Mouse (Mus musculus): ENCODE measurements at regions not wholly inside any gene's neighbourhood (a gene's known extent, or its start where the extent isn't known, plus 50 kb on each side); places are given as distances from the start of the nearest gene placed in this dataset.

- DNase-seq (ENCODE audit: low read depth, low spot score) = no peak
These were observed 479.4 kb downstream of the Nuf2 start for GRCm38 (mm10) chr1:169051863-169052257.

GRCm38 (mm10) chr1:169051085-169051862 lies 480.0 kb downstream of the Nuf2 start:
- DNase-seq (ENCODE audit: low read depth, low spot score) = no peak

- no peak for DNase-seq (ENCODE audit: low read depth, low spot score)
These were observed 481.4 kb downstream of the Nuf2 start for GRCm38 (mm10) chr1:169049846-169050245.

GRCm38 (mm10) chr1:169046791-169047525 lies 484.3 kb downstream of the Nuf2 start:
- no peak for DNase-seq (ENCODE audit: low read depth, low spot score)

- DNase-seq (ENCODE audit: low read depth, low spot score) = no peak
These were observed 497.7 kb downstream of the Nuf2 start for GRCm38 (mm10) chr1:169033517-169033916.

- no peak for DNase-seq (ENCODE audit: low read depth, low spot score)
These were observed 499.3 kb downstream of the Nuf2 start for GRCm38 (mm10) chr1:169031849-169032542.

DNA sequence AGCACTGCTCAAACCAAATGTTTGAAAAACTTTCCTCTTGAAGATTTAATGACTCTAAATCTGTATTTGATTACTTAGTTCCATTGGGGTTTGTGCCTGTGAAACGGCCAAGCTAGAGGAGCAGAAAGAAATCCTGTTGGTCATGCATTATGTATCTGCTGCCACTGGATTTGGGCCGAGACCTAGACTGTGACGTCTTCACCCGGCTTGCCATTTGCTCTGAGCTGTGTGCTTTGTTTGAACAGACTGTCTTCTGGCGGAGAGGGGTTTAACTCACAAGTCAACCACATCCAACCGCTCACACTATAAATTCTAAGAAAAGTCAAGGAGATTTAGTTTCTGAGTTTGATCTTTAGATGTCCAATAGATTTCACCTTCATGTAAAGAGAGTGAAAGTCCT lies 503.6 kb downstream of the Nuf2 start:
- no peak for DNase-seq (ENCODE audit: low read depth, low spot score)

- DNase-seq (ENCODE audit: low read depth, low spot score) = peak; percentile 50
These were observed 504.0 kb downstream of the Nuf2 start for GRCm38 (mm10) chr1:169027241-169027640.

DNA sequence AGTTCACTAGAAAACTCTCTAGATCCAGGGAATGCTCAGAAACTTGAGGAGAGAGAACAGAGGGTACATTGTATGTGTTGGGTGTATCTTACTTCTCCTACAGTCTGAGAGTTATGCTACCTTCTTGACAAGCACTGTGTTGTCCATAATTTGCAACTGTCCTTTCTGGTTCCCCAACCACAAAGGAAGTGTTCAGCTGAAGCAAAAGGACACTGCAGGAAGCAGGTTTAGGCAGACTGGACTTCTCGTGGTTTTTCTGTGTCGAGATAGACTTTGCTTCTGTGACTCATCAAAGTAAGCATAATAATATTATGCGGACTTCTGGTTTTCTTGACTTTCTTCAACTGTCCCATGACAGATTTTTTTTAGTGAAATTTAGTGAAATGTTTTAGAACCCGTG lies 506.7 kb downstream of the Nuf2 start:
- DNase-seq (ENCODE audit: low read depth, low spot score) = no peak

- peak; percentile 83 for DNase-seq (ENCODE audit: low read depth, low spot score)
These were observed 539.6 kb downstream of the Nuf2 start for GRCm38 (mm10) chr1:168991506-168992244.

GRCm38 (mm10) chr1:168975037-168975698 lies 543.1 kb upstream of the Pbx1 start:
- DNase-seq (ENCODE audit: low read depth, low spot score) = no peak

- DNase-seq (ENCODE audit: low read depth, low spot score) = peak; percentile 12
These were observed 537.3 kb upstream of the Pbx1 start for GRCm38 (mm10) chr1:168969402-168969801.

DNA sequence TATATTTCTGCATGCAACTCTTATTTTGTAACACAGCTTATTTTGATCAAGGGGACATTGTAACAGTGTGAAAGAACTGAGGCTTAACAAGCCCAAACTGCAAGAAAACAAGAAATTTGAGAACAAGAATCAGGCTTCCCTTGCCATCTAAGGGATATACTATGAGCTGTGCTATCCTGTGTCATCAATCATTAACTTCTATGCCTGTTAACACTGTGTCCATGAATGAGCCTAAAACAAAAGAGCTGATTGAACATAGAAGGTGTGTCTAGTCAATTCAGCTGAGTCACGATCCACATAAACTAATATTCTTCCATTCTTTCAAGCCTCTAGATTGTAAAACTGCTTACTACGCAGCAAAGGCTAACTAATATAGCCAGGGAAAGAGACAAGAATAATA lies 535.3 kb upstream of the Pbx1 start:
- DNase-seq (ENCODE audit: low read depth, low spot score) = no peak

DNA sequence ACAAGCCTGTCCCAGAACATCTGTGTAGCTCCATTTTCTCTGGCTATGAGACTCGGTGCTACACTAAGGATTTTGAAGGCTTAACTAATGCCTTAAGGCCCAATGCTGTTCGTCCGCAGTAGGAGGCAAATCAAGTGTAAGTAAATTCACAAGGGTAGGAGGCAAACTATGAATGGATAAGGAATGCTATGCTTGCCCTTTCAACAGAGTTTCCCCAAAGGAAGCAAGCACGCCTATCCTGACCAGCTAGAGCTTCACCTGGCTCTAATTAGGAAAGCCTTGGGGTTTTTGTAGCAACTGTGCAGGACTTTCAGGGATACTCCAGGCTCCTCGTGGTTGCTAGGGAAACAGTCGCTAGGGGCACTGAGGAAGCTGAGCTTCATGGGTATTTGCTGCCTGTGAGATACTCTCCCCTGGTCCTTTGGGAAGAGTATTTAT lies 532.4 kb upstream of the Pbx1 start:
- peak; percentile 42 for DNase-seq (ENCODE audit: low read depth, low spot score)

DNA sequence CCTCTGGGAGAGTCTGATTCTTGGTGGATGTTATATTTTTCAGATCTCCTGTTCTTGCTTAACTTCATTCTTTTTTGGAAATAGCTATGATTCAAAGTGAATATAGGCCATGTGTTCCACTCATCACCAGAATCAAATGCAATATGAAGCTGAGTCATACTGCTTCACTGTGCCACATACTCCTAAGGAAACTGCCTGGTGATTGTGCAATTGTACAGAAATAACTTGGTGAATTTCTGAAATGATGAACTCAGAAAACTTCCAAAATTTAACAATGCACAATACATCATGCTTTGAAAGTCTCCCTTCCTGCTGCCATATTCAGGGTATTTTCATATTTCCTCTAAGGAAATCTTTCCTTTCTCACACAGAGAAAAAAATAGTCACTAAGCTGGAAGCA lies 518.9 kb upstream of the Pbx1 start:
- DNase-seq (ENCODE audit: low read depth, low spot score) = peak; percentile 87

DNA sequence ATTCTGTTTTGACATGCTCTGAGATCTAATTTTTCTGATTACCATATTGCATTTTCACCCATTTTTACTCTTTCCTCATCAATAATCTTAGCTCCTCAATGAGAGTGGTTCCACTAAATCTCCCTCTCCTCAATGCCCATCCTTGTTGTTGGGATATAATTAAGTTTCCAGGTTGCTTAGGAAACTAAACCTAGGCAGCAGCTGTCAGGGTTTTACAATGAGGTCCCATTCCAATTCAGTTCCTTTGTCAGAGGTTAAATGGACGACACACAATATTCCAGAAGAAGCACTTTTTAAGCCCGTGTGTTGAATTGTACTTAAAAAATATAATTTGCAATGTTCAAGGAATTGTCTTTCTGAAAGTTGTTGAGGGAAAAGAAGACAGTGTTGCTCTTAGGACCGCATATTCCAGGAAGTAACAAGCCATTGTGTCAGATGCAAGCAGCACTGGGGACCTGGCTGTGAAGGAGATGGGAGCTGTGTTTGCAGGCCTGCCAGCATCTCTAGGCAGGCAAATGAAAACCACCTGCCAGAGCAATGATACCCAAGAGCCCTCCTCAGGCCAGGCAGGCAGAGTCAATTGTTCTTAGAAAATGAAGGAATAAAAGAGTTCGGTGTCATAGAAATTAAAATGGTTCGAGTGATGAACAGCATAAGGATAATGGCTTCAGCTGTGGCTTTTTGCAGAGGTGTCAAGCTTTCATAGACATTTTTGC lies 492.2 kb upstream of the Pbx1 start:
- DNase-seq (ENCODE audit: low read depth, low spot score) = no peak

DNA sequence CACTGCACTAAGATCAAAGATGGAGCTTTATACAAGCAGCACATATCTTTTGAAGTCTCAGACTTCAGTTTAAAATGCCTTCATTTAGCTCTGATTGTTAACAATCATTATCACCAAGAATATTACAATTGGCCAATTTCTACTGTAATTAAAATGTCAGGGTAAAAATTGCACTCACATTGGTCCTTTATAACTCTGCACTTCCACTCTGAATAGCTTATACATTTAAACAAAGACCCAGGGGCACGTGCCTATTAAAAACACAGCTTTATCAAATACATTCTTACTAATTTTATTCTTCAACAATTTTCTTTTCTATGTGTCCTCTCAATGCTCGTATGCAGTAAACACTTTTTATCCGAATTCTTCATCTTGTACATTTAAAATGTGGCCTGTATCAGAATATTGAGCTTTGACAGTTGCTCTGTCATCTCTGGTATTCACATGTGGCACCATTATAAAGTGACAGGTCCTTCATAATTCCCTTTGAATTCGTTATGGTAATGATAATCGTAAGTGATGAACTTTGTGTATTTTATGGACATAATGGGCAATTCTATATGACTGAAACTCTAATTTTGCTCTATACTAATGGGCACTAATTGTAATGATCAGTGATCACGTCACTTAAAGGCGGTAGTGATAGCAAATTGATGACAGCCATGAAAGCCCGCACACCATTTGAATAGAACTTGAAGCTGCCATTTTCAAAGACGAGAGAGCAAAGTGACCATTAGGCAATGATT lies 486.4 kb upstream of the Pbx1 start:
- no peak for DNase-seq (ENCODE audit: low read depth, low spot score)

GRCm38 (mm10) chr1:168908684-168909175 lies 476.7 kb upstream of the Pbx1 start:
- DNase-seq (ENCODE audit: low read depth, low spot score) = peak; percentile 6

DNA sequence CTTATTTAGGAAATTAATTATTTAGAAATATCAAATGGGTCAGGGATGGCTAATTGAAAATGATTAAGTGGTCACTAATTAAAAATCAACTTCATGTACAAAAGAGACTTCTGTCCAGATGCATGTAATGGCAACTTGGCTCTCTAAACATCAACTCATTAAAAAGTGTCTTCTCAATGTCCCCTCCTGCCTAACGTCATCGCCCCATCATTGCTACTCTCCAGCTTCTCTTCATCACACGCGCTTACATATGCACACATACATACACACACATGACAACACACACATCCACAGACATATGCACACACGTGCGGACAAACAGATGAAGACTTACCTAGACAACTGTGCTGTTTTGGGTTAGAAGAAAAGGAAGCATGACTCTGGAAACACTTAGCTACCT lies 476.1 kb upstream of the Pbx1 start:
- no peak for DNase-seq (ENCODE audit: low read depth, low spot score)

- DNase-seq (ENCODE audit: low read depth, low spot score) = no peak
These were observed 466.4 kb upstream of the Pbx1 start for GRCm38 (mm10) chr1:168898483-168898882.
